Mouse (Mus musculus): Measurements from ENCODE around the gene Sppl2c.
"Not testable (repeated sequence)": the region's sequence is repeated elsewhere in the genome, so short reads cannot be mapped to it uniquely, and the experiment has no call there.

Sppl2c gene

GRCm38 (mm10) chr11:104195382-104195781 lies 9.3 kb downstream of the Sppl2c start:
- no peak for DNase-seq (ENCODE audit: extremely low read depth, insufficient read length, low spot score)

- DNase-seq (ENCODE audit: extremely low read depth, insufficient read length, low spot score) = peak; percentile 29
Observed at GRCm38 (mm10) chr11:104195791-104196190, 9.7 kb downstream of the Sppl2c start.

- DNase-seq (ENCODE audit: extremely low read depth, insufficient read length, low spot score) = no peak
Observed at GRCm38 (mm10) chr11:104197861-104198260, 11.7 kb downstream of the Sppl2c start.

- DNase-seq (ENCODE audit: extremely low read depth, insufficient read length, low spot score) = no peak
Observed at GRCm38 (mm10) chr11:104203271-104203670, 17.1 kb downstream of the Sppl2c start.

GRCm38 (mm10) chr11:104206573-104206972 lies 20.4 kb downstream of the Sppl2c start:
- DNase-seq (ENCODE audit: extremely low read depth, insufficient read length, low spot score) = no peak

GRCm38 (mm10) chr11:104209041-104209440 lies 22.9 kb downstream of the Sppl2c start:
- no peak for DNase-seq (ENCODE audit: extremely low read depth, insufficient read length, low spot score)

- DNase-seq (ENCODE audit: extremely low read depth, insufficient read length, low spot score) = no peak
Observed at GRCm38 (mm10) chr11:104211251-104211650, 25.1 kb downstream of the Sppl2c start.

- not testable (repeated sequence) for DNase-seq (ENCODE audit: extremely low read depth, insufficient read length, low spot score)
Observed at GRCm38 (mm10) chr11:104214128-104214527, 28.0 kb downstream of the Sppl2c start.

GRCm38 (mm10) chr11:104218075-104218474 lies 31.9 kb downstream of the Sppl2c start:
- DNase-seq (ENCODE audit: extremely low read depth, insufficient read length, low spot score) = no peak

GRCm38 (mm10) chr11:104220291-104220690 lies 34.2 kb downstream of the Sppl2c start:
- no peak for DNase-seq (ENCODE audit: extremely low read depth, insufficient read length, low spot score)

GRCm38 (mm10) chr11:104221751-104222150 lies 35.6 kb downstream of the Sppl2c start:
- no peak for DNase-seq (ENCODE audit: extremely low read depth, insufficient read length, low spot score)

GRCm38 (mm10) chr11:104223301-104223700 lies 37.2 kb downstream of the Sppl2c start:
- no peak for DNase-seq (ENCODE audit: extremely low read depth, insufficient read length, low spot score)

GRCm38 (mm10) chr11:104229391-104229790 lies 43.3 kb downstream of the Sppl2c start:
- no peak for DNase-seq (ENCODE audit: extremely low read depth, insufficient read length, low spot score)

GRCm38 (mm10) chr11:104230066-104230778 lies 44.1 kb downstream of the Sppl2c start:
- DNase-seq (ENCODE audit: extremely low read depth, insufficient read length, low spot score) = no peak

GRCm38 (mm10) chr11:104231041-104231911 lies 45.1 kb downstream of the Sppl2c start, which contains the start of gene Mapt:
Gene Mapt, plus strand, starts transcription at chr11:104231390.
- no peak for DNase-seq (ENCODE audit: extremely low read depth, insufficient read length, low spot score)

GRCm38 (mm10) chr11:104232141-104233061 lies 46.3 kb downstream of the Sppl2c start:
- no peak for DNase-seq (ENCODE audit: extremely low read depth, insufficient read length, low spot score)

- DNase-seq (ENCODE audit: extremely low read depth, insufficient read length, low spot score) = no peak
Observed at GRCm38 (mm10) chr11:104233101-104233500, 47.0 kb downstream of the Sppl2c start.

- DNase-seq (ENCODE audit: extremely low read depth, insufficient read length, low spot score) = no peak
Observed at GRCm38 (mm10) chr11:104233574-104234206, 47.6 kb downstream of the Sppl2c start.

GRCm38 (mm10) chr11:104234680-104235079 lies 48.6 kb downstream of the Sppl2c start:
- peak; percentile 33 for DNase-seq (ENCODE audit: extremely low read depth, insufficient read length, low spot score)

- no peak for DNase-seq (ENCODE audit: extremely low read depth, insufficient read length, low spot score)
Observed at GRCm38 (mm10) chr11:104235881-104236280, 49.8 kb downstream of the Sppl2c start.
